Mouse (Mus musculus) small intestine, adult 10 weeks (tissue): ENCODE measurements around the gene Gm16485. TPM values are rescaled to one million over a fixed set of nuclear protein-coding genes. Genes with fewer than 3 reads are reported as not detected.

ENCODE experiments used
- polyA plus RNA-seq: library from polyadenylated mRNA; stranded (reverse); fragments of 350-450 nt; fragmentation: Illumina TruSeq; extraction: RNeasy Lipid Tissue Mini Kit (QIAGEN cat#74804); gene quantifications from one replicate; pipeline ENCODE4 v1.2.3, GENCODE M21; 2014; ENCODE audit warnings: low replicate concordance

Gm16485 gene
- polyA plus RNA-seq = 0.41 TPM

DNA sequence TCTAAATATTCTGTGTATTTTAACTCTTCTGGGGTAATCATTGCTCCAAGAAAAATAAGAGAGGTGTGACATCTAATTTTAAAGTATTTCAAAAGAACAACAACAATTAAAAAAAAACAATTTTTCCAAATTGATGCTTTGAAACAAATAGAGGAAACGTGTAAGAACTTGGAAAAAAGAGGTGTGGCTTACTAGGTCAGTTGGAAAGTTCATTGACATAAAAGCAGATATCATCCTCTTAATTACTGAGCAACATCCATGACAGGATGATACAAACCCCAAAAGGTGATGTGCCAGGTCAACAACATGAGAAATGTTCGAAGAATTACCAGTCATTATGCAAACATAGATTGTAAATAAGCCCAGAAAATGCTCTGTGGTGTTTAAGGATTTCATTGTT, at the start of gene Gm16485:
Gene Gm16485 (plus strand): TSS at position 301 of the 400 bp plus-strand sequence.

Other genes with a start within 250 kb of the Gm16485 start
- gene Pgr, start 72.0 kb upstream of the Gm16485 start, polyA plus RNA-seq = 1.3 TPM